Mouse (Mus musculus): ENCODE data around the gene Bud13. TPM values are rescaled to one million over a fixed set of nuclear protein-coding genes. Genes with fewer than 3 reads are reported as not detected.
"Not testable (repeated sequence)": the region's sequence is repeated elsewhere in the genome, so short reads cannot be mapped to it uniquely, and the experiment has no call there.

Gene Bud13
- polyA plus RNA-seq, 1 experiment, result 6.9 TPM

DNA sequence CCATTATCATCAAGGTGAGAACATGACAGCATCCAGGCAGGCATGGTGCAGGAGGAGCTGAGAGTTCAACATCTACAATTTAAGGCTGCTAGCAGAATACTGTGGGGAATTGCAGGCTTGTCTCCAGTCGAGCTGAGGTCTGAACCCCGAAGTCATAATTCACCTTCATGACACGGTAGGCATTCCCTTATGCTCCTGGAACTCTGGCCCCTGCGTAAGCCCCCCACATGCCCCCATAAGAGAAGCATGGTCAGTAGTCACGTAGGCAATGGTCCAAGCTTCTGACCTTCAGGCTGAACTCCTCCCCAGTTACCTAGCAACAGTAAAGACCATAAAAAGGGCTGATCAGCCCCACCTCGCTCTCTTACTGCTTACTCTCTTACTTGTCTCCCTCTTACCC lies 37.1 kb downstream of the Bud13 start, which contains the start of gene 4931429L15Rik:
Gene 4931429L15Rik, minus strand, starts transcription at position 101 of the 400 bp plus-strand sequence.
- not testable (repeated sequence) for H3K4me3 ChIP-seq (ENCODE audit: insufficient read depth, low read depth, low read length); H3K27ac ChIP-seq (replicated peaks; ENCODE audit: low read depth, low read length); H3K4me1 ChIP-seq (ENCODE audit: control insufficient read depth, insufficient read depth, insufficient read length, low read length)

DNA sequence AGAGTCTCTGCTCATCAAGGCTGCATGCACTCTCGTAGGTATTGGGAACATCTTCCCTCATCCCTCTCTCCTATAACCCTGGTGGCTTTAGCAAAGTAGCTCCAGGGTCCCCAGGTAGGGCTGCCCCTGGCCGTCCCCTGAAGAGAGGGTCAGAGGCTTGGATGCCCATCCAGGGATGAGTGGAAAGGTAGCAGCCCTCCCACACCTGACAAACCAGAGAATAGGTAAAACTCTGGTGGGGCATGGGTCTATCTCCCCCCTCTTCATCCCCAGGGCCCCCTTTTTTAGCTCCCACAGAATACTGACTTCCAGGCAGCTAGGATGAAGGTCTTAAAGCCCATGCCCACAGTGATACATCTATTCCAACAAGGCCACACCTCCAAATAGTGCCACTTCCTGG lies 37.7 kb downstream of the Bud13 start:
- Histone ChIP-seq H3K27ac (replicated peaks; ENCODE audit: low read depth, low read length) (no peak overlapping the region), H3K4me1 (ENCODE audit: control insufficient read depth, insufficient read depth, insufficient read length, low read length) (no peaks in the 10 kb centered on the region), H3K4me3 (ENCODE audit: insufficient read depth, low read depth, low read length) (no peak overlapping the region)

DNA sequence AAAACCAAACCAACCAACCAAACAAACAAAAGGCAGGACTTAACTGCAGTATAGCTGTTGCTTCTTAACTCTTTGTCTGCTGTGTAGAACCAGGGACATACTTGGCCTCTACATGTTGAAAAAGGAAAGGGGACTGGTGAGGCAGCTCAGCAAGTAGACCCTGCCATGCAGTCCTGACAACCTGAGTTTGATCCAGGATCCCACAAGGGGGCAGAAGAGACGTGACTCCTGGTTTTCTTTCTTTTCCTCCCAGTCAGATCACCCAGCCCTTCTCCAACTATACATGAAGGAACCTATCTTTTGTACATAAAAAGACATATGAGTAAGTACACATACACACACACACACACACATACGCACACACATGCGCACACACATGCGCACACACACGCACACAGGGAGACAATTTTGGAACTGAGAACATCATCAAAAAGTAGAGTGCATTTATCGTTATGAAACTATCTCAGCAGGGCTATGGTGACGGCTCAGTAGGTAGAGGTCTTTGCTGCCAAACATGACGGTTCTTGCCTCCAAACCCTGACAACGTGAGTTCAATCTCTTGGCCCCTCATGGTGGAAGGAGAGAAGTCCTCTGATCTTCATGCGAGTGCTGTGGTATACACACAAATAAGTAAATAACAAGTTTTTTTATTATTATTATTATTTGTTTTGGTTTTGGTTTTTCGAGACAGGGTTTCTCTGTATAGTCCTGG lies 44.0 kb downstream of the Bud13 start:
- H3K27ac ChIP-seq (replicated peaks; ENCODE audit: low read depth, low read length), result no peak overlapping the region

DNA sequence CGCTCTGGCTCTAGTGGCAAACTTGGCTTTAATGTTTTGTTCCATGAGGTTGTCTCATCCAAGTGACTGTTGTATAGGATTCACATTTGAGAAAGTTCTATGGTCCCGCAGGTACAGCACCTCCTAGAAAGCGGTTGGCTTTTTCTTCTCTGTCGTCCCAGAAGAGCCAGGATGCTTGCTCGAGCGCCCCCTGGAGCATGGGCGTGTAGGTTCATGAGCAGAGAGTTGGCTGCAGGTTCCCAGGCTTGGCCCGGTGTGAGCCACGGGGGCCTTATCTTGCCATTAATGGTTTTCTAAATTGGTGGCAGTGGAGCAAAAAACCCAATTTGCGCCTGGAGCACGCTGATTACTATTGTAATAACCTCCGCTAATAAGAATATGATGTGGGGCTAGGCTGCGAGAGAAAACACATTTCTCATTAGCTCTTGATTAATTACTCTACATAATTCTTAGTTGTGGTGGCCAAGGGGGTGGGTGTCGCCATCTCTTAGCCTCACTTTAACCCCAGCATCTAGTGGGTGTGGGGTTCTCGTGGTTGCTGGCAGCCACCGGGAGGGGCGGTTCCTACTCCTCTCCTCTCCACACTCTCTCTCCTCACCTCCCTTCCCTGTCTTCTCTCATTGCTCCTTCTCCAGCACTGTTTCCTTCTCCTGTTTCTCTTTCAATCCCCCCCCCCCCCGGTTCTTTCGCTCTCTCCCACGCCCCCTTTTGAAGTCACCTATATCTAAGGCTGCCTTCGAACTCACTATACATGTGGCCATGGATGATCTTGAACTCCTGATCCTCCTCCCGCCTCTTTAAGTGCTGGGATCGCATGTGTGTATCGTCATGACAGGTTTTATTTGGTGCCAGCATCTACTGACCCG lies 45.1 kb downstream of the Bud13 start:
- Histone ChIP-seq H3K4me3 (ENCODE audit: insufficient read depth, low read depth, low read length) (peak overlapping the region; percentile 62; the same call in 1 of the 2 replicates), H3K4me1 (ENCODE audit: control insufficient read depth, insufficient read depth, insufficient read length, low read length) (no peaks in the 10 kb centered on the region), H3K27ac (replicated peaks; ENCODE audit: low read depth, low read length) (no peak overlapping the region)

More for the DNA sequence above, 44.0 kb downstream of the Bud13 start:
- Histone ChIP-seq H3K4me1 (ENCODE audit: control insufficient read depth, insufficient read depth, insufficient read length, low read length) (no peaks in the 10 kb centered on the region), H3K4me3 (ENCODE audit: insufficient read depth, low read depth, low read length) (no peak overlapping the region)

DNA sequence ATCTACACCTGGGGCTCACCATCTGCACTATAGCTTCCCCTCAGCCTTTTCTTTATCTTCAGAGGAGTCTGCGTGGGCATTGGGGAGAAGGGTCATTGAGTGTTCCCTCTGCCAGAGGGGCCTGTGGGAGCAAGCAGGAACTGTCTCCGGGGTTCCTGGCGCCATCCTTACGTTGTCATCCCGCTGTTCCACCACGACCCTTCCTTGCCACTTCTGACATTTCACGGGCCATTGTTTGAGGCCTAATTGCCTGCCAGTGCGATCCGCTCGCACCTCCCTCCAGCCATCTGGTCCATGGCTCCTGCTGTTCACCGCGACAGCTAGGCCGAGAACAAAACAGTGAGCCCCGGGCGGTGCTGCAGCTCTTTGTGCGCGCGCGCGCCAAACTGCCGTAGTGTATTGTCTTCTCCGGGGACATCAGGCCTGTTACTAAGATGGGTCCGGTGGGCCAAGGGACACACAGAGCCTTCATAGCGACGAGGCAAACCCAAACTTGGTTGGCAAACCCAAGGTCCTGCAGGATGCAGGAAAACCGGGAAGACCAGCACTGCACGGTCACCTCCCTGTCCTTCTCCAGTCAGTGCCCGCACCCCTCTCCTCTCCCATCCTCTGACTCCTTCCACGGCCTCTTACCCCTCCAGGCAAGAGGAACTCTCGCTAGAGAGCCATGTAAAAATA lies 45.9 kb downstream of the Bud13 start:
- H3K27ac ChIP-seq (replicated peaks; ENCODE audit: low read depth, low read length), result 0 out of 2 replicates have a peak overlapping the region, but pooled peaks have one; percentile 39
- H3K4me3 ChIP-seq (ENCODE audit: insufficient read depth, low read depth, low read length), result peak overlapping the region; percentile 62
- no peaks in the 10 kb centered on the region for H3K4me1 ChIP-seq (ENCODE audit: control insufficient read depth, insufficient read depth, insufficient read length, low read length)

DNA sequence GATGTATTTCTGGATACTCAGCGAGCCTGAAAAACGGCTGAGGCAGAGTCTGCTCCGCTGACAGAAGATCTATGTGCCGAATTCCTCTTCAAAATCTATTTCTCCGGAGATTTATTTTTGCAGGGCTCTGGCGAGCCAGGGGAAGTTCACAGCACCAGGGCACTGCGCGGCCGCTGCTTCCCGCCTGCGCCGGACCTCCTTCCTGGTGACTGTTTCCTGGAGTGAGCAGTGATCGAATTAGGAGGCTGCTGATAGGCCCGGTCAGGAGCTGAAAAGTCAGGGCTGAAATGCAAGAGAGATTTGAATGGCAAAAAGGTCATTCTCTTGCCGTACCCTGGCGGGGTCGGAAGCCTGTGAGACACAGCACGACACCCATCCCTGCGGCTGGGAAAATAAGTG lies 46.4 kb downstream of the Bud13 start:
- H3K4me3 ChIP-seq (ENCODE audit: insufficient read depth, low read depth, low read length), result peak overlapping the region; percentile 62
- H3K27ac ChIP-seq (replicated peaks; ENCODE audit: low read depth, low read length), result 0 out of 2 replicates have a peak overlapping the region, but pooled peaks have one; percentile 39
- H3K4me1 ChIP-seq (ENCODE audit: control insufficient read depth, insufficient read depth, insufficient read length, low read length), result no peaks in the 10 kb centered on the region

DNA sequence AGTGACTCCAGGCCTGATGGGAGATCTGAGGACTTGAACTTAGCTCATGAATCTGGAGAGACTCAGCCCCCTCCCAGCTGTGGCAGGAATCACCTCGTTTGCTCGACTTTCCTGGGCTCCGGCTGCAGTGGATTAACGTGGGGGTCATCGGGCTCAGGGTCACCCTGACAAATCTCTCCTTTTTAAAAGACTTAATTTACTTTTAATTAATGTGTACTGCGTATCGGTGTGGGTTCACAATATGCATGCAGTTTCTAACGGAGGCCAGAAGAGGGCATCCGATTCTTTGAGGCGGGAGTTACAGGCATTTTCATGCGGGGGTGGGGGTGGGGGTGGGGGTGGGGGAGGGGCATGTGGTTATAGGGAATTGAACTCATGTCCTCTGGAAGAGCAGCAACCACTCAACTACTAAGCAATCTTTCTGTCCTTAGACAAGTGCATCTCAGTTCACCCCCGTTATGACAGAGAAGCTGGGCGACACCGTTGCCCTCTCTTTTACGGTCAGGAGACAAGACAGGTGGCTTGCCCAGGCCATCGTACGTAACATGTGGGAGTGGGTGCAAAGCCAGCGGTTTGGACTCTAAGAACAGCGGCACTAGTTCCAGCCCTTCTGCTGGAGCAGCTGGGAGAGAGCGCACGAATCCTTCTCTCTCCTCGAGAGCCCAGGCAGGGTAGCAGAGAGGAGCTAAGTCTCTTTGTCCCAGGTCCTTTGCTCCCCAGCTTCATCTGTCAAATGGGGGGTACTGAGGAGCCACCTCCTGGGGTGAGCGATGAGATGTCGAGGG lies 47.2 kb downstream of the Bud13 start:
- H3K4me3 ChIP-seq (ENCODE audit: insufficient read depth, low read depth, low read length), result peak overlapping the region; percentile 62; the same call in 1 of the 2 replicates
- H3K27ac ChIP-seq (replicated peaks; ENCODE audit: low read depth, low read length), result no peak overlapping the region
- no peaks in the 10 kb centered on the region for H3K4me1 ChIP-seq (ENCODE audit: control insufficient read depth, insufficient read depth, insufficient read length, low read length)

DNA sequence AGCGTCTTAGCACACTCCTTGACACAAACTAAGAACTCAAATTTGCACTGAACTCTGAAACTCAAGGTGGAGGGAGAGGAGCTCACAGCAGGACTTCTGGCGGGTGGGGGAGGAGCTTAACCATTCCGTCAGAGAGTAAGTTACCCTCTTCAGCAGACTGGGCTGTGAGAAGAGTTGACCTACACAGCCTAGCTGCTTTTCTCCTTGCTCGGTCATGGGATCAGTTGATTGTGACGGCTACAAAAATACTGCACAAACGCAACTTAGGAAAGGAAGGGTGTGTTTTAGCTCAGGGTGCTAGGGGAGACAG lies 47.7 kb downstream of the Bud13 start:
- H3K4me3 ChIP-seq (ENCODE audit: insufficient read depth, low read depth, low read length), result no peak overlapping the region
- no peaks in the 10 kb centered on the region for H3K4me1 ChIP-seq (ENCODE audit: control insufficient read depth, insufficient read depth, insufficient read length, low read length)

DNA sequence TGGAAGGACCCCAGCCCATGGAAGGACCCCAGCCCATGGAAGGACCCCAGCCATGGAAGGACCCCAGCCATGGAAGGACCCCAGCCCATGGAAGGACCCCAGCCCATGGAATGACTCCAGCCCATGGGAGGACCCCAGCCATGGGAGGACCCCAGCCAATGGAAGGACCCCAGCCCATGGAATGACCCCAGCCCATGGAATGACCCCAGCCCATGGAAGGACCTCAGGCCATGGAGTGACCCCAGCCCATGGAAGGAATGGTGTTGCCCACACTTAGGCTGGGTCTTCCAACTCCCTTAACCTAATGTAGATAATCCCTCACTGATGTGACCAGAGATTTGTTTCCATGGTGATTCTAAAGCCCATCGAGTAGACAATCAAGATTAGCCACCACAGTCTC lies 48.5 kb downstream of the Bud13 start:
- H3K27ac ChIP-seq (replicated peaks; ENCODE audit: low read depth, low read length), result no peak overlapping the region
- H3K4me3 ChIP-seq (ENCODE audit: insufficient read depth, low read depth, low read length), result no peak overlapping the region
- no peaks in the 10 kb centered on the region for H3K4me1 ChIP-seq (ENCODE audit: control insufficient read depth, insufficient read depth, insufficient read length, low read length)

More for the DNA sequence above, 47.7 kb downstream of the Bud13 start:
- H3K27ac ChIP-seq (replicated peaks; ENCODE audit: low read depth, low read length), result no peak overlapping the region

DNA sequence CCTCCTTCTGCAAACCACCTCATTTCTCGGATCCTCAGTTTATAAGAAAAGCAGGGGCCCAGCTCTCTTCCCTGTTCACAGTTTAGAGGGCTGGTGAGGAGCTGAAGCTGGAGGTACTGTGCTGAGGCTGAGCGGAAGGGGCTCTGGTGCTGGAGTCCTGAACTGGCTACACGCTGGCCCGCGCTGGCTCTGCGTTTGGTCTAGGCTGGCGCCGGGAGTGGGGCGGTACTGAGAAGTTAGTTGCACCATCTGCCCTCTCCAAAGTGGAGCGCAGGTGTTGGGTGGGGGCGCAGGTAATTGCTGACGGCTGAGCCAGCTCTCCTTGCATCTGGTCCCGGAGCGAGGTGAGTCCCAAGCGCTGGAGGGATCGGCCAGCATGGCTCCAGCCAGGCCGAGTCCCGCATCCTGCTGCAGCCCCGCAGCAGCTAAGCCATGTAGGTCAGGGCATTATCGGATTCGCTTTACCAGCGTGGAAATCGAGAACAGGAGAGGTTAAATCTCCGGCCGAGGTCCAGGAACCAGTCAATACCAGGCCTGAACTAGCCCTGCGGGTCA lies 51.7 kb downstream of the Bud13 start:
- Histone ChIP-seq H3K27ac (replicated peaks; ENCODE audit: low read depth, low read length) (no peak overlapping the region), H3K4me3 (ENCODE audit: insufficient read depth, low read depth, low read length) (no peak overlapping the region), H3K4me1 (ENCODE audit: control insufficient read depth, insufficient read depth, insufficient read length, low read length) (no peaks in the 10 kb centered on the region)

DNA sequence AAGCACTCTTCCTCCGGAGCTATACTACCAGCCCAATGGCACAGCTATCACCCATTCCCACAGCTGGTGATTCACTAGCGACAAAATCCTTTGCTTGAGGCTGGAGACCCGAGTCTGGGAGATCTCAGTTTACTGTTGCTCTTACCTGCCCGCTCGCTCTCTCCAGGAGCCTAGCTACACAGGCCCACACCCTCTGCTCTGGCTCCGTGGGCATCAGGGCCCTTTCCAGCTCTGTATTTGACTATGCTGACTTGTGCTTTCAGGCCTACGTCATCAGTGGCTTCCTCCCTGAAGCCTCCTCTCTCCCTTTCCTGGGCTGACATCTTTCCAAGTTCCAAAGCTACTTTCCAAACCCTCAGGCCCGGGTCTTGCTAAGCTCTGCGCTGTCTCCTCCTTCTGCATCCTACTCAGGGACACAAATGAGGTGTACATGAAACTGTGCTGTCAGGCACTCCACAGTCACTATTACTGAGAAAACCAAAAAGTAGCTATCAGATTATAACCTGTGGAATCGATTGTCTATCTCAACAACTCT lies 52.7 kb downstream of the Bud13 start:
- Histone ChIP-seq H3K27ac (replicated peaks; ENCODE audit: low read depth, low read length) (no peak overlapping the region), H3K4me1 (ENCODE audit: control insufficient read depth, insufficient read depth, insufficient read length, low read length) (no peaks in the 10 kb centered on the region), H3K4me3 (ENCODE audit: insufficient read depth, low read depth, low read length) (no peak overlapping the region)

DNA sequence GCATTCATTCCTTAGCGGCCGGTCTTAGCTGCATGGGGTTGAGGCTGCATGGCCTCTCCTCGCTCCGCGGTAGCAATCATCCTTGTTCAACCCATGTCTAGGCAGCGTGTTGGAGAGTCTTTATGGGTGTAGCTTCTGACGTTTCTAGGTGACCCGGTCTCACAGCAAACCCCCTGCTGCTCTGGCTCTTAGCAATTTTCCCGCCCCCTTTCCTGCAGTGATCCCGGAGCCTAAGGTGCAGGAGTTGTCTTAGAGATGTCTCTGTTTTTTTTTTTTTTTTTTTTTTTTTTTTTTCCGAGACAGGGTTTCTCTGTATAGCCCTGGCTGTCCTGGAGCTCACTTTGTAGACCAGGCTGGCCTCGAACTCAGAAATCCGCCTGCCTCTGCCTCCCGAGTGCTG lies 53.5 kb downstream of the Bud13 start:
- H3K4me1 ChIP-seq (ENCODE audit: control insufficient read depth, insufficient read depth, insufficient read length, low read length); H3K27ac ChIP-seq (replicated peaks; ENCODE audit: low read depth, low read length); H3K4me3 ChIP-seq (ENCODE audit: insufficient read depth, low read depth, low read length): not testable (repeated sequence)

DNA sequence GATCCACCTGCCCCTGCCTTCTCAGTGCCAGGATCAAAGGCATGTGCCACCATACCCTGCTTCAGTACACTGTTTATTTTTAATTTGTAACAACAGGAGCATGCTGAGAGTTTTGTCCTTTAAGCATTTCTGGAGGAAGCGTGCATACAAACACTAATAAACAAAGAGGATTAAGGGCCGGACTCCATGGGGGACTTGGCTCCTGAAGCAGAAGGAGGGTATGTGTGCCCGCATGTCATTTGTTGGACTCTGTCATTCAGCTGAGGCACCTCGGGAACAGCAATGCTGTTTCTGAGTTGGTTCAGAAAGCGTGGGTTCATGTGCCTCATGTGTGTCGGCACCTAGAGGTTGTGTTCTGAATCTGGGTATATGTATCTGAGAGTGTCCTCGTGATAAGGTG lies 54.5 kb downstream of the Bud13 start:
- no peaks in the 10 kb centered on the region for H3K4me1 ChIP-seq (ENCODE audit: control insufficient read depth, insufficient read depth, insufficient read length, low read length)
- H3K4me3 ChIP-seq (ENCODE audit: insufficient read depth, low read depth, low read length), result no peak overlapping the region
- no peak overlapping the region for H3K27ac ChIP-seq (replicated peaks; ENCODE audit: low read depth, low read length)

DNA sequence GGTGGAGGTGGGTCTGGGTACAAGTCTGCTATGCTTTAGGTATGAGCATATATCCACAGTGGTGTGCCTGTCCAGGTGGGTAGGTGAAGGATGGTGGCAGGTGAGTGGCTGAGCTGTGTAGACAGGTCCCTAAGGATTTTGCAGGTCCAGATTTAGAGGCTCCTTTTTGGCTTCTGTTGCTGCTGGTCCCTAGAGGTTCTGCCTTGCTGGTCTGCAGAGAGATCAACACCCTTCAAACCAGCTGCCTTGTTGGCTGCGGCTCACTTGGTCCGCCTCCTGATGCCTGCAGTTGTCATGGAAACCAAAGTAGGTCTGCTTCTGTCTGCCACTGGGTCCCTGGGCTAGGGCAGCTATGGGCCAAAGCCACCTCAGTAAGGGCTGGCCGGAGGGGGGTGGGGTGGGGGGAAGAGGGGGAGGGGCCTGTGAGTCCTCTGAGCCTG lies 55.1 kb downstream of the Bud13 start:
- Histone ChIP-seq H3K4me3 (ENCODE audit: insufficient read depth, low read depth, low read length) (no peak overlapping the region), H3K27ac (replicated peaks; ENCODE audit: low read depth, low read length) (no peak overlapping the region), H3K4me1 (ENCODE audit: control insufficient read depth, insufficient read depth, insufficient read length, low read length) (no peaks in the 10 kb centered on the region)
